Mouse (Mus musculus) small intestine, adult 10 weeks (tissue): ENCODE results near the gene Rbmy. TPM values are rescaled to one million over a fixed set of nuclear protein-coding genes. Genes with fewer than 3 reads are reported as not detected.

Experiments used
- polyA plus RNA-seq: library from polyadenylated mRNA; stranded (reverse); fragments of 350-450 nt; fragmentation: Illumina TruSeq; extraction: RNeasy Lipid Tissue Mini Kit (QIAGEN cat#74804); gene quantifications from one replicate; pipeline ENCODE4 v1.2.3, GENCODE M21; 2014; ENCODE audit warnings: low replicate concordance

The Rbmy gene
- not detected for polyA plus RNA-seq

DNA sequence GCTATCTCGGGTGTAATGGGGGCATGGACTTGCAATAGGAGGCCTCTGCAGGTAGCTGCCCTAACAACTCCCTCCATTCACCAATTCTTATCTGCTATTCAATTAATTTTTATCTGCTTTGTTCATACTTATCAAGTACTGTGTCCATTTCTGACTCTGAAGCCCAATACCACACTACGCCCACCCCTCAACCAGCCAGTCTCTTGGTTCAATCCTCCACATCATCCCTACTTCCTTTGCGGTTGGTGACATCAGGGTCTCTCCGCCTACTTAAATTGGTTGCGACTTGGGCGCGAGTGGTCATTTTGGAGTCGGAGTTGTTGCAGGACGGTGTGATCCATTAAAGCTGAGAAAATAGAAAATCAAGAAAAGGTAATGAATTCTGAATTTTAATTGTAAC is at the start of gene Rbmy, which contains the start of gene Gm10256:
Rbmy (plus strand) TSS at position 301 of the 400 bp plus-strand sequence.
Gm10256 (plus strand) TSS at position 320 of the 400 bp plus-strand sequence.

DNA sequence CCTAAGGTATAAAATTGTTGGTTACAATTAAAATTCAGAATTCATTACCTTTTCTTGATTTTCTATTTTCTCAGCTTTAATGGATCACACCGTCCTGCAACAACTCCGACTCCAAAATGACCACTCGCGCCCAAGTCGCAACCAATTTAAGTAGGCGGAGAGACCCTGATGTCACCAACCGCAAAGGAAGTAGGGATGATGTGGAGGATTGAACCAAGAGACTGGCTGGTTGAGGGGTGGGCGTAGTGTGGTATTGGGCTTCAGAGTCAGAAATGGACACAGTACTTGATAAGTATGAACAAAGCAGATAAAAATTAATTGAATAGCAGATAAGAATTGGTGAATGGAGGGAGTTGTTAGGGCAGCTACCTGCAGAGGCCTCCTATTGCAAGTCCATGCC is 34.4 kb upstream of the Rbmy start, which contains the start of gene Gm4064:
Gm4064 (minus strand) TSS at position 101 of the 400 bp plus-strand sequence.

Other genes with a start within 250 kb of the Rbmy start
- not detected for gene H2al2c, start 231.6 kb upstream of the Rbmy start, polyA plus RNA-seq
- gene Sry, start 167.0 kb upstream of the Rbmy start, polyA plus RNA-seq, result not detected
- not detected for gene H2al2b, start 110.0 kb upstream of the Rbmy start, polyA plus RNA-seq
- not detected for gene Gm4064, start 34.5 kb upstream of the Rbmy start, polyA plus RNA-seq
- not detected for gene Gm10256, start within 50 bp of the Rbmy start, polyA plus RNA-seq
- gene Gm10352, start 70.3 kb downstream of the Rbmy start, polyA plus RNA-seq, result not detected
- gene Gm29289, start 101.9 kb downstream of the Rbmy start, polyA plus RNA-seq, result not detected